Mouse (Mus musculus): ENCODE results near the gene Inhbb.

DNA sequence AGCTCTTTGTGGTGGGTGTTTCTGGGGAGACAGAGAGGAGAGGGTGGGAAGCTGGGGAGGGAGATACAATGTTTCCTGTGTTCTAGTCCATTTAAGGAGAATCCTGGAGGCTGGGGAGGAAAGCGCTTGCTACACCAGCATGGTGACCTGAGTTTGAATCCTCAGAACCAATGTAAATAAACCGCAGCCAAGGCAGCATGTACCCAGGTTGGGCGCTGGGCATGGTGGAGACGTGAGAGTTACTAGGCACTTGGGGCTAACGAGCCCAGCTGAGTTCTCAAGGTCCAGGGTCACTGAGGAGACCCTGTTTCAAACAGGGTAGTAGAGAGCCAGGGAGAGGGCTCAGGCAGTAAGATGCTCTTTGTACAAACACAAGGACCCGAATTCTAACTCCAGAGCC is 55.7 kb downstream of the Inhbb start:
- TF ChIP-seq CTCF (IDR thresholded peaks at IDR 0.05; ENCODE audit: control insufficient read depth, insufficient read depth, insufficient read length) (no peak), USF1 (IDR thresholded peaks at IDR 0.05; ENCODE audit: low read depth) (no peak), MAX (IDR thresholded peaks at IDR 0.05) (no peak), MYOG (IDR thresholded peaks at IDR 0.05; ENCODE audit: control insufficient read depth, extremely low read depth, insufficient read length) (no peak), CEBPB (IDR thresholded peaks at IDR 0.05; ENCODE audit: low read depth) (no peak), FOSL1 (IDR thresholded peaks at IDR 0.05; ENCODE audit: insufficient read depth, low read length, poor library complexity, severe bottlenecking) (no peak), MYOD1 (IDR thresholded peaks at IDR 0.05; ENCODE audit: control insufficient read depth, insufficient read length, low read depth) (no peak)

Measured in C2C12 (cell line).